Mouse (Mus musculus) kidney, postnatal 0 days (tissue): ENCODE measurements around the gene Wasf2. TPM values are rescaled to one million over a fixed set of nuclear protein-coding genes. Genes with fewer than 3 reads are reported as not detected.

Source experiments
- ATAC-seq: fragments of 200-750 bp; cut with Nextera tagmentation; replicated peaks from 2 replicates; pipeline ENCODE4 v1.8.0; 2017; ENCODE audit warnings: low read depth, moderate number of reproducible peaks, moderate TSS enrichment, moderate library complexity; ENCODE audit not compliant: low FRiP score
- DNase-seq: peaks from one replicate; pipeline ENCODE4 v3.0.0-alpha.2; 2016; ENCODE audit warnings: low spot score
- H3K27ac ChIP-seq: fragments of 300-500 bp; sonication (generic); 2 replicates; pipeline ENCODE4 v1.5.1; 2014; ENCODE audit warnings: mild to moderate bottlenecking
- H3K27me3 ChIP-seq: fragments of 300-500 bp; sonication (generic); 2 replicates; pipeline ENCODE4 v1.6.1; 2014; ENCODE audit warnings: low read length, mixed read lengths; ENCODE audit not compliant: insufficient read depth
- H3K36me3 ChIP-seq: fragments of 300-500 bp; sonication (generic); 2 replicates; pipeline ENCODE4 v1.6.1; 2014; ENCODE audit warnings: low read length, mixed read lengths; ENCODE audit not compliant: insufficient read depth
- H3K4me1 ChIP-seq: fragments of 300-500 bp; sonication (generic); replicated peaks from 2 replicates; pipeline ENCODE4 v1.6.1; 2014; ENCODE audit warnings: antibody characterized with exemption, low read length, mixed read lengths; ENCODE audit not compliant: insufficient read depth
- H3K4me2 ChIP-seq: fragments of 300-500 bp; sonication (generic); 2 replicates; pipeline ENCODE4 v1.6.1; 2014; ENCODE audit warnings: mild to moderate bottlenecking, low read length, moderate library complexity, mixed read lengths
- H3K4me3 ChIP-seq: fragments of 300-500 bp; sonication (generic); replicated peaks from 2 replicates; pipeline ENCODE4 v1.5.1; 2014; ENCODE audit warnings: low read depth, low read length
- H3K9ac ChIP-seq: fragments of 300-500 bp; sonication (generic); 2 replicates; pipeline ENCODE4 v1.6.1; 2014; ENCODE audit warnings: low read depth, low read length
- H3K9me3 ChIP-seq: fragments of 300-500 bp; sonication (generic); replicated peaks from 2 replicates; pipeline ENCODE4 v1.6.1; 2016; ENCODE audit warnings: low read length, inconsistent platforms, mixed read lengths
- CTCF ChIP-seq: IDR thresholded peaks from 2 replicates; pipeline ENCODE4 v1.5.1; 2016; ENCODE audit warnings: antibody characterized with exemption, low read depth, mild to moderate bottlenecking, moderate library complexity
- WGBS: fragments of 180-500 bp; shearing (Covaris S2); extraction: QIAGEN DNeasy Blood & Tissue Kit; methylation state at CpG from one replicate; pipeline ENCODE4 v1.1.7; 2014; 5-methylcytosine and 5-hydroxymethylcytosine counted together
- polyA plus RNA-seq: library from polyadenylated mRNA; unstranded; fragments of >200 nt; fragmentation: Nextera tagmentation; extraction: Ambion mirVana; gene quantifications from 2 replicates; pipeline ENCODE4 v1.2.1, GENCODE M21; 2015

The Wasf2 gene
- polyA plus RNA-seq, 1 experiment from 2014 or later: 98.8 TPM

DNA sequence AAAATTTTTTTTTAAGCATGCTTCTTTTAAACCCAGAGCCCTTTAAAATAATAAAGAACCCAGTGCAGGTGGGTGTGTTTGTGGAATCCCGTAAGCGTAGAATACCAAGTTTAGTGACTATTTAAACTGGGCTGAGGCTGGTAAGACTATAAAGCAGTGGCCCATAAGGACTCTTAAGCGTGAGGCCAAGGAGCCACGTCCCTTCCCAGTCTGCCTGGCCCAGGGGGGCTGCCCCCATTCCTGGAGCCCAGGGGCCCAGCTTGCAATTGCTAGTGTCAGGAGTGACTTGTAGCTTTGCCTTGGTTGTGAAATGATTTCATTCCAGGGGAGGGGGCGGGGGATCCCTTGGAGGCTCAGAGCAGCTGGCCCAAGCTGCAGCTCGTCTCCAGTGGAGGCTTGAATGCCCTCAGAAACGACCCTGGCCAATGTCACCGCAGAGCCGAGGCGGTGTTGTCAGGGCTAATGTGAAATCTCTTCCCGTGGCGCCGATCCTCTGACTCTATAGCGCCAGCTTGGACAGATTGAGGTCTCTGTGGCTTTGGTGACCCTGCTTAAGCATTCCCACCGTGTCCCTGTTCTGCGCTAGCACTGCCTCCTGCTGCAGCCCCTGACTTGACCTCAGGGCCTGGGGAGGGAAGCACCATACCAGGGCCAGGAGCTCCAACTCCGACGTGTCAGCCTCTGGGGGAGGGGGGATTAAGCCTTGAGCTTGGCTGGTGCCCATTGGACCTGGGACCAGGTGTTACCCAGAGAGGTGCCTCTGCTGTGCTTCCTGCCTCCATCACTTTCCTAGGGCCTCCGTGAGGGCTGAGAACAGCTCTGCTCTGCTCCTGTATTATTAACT lies 68.3 kb downstream of the Wasf2 start:
- no peaks in the 10 kb centered on the region for H3K9me3 ChIP-seq
- no peak for DNase-seq
- H3K36me3 ChIP-seq: peaks cover 15% of the 10 kb centered on the region
- peak overlapping the region; percentile 88 for H3K27ac ChIP-seq
- WGBS: 26% methylated on average over 19 of the region's 19 CpGs
- TF ChIP-seq CTCF: no peak
- H3K9ac ChIP-seq: peak overlapping the region; percentile 44; the same call in 1 of the 2 replicates
- ATAC-seq: no peak
- no peaks in the 10 kb centered on the region for H3K27me3 ChIP-seq
- no peak overlapping the region for H3K4me2 ChIP-seq
- H3K4me3 ChIP-seq: no peak overlapping the region
- peaks cover 36% of the 10 kb centered on the region for H3K4me1 ChIP-seq

DNA sequence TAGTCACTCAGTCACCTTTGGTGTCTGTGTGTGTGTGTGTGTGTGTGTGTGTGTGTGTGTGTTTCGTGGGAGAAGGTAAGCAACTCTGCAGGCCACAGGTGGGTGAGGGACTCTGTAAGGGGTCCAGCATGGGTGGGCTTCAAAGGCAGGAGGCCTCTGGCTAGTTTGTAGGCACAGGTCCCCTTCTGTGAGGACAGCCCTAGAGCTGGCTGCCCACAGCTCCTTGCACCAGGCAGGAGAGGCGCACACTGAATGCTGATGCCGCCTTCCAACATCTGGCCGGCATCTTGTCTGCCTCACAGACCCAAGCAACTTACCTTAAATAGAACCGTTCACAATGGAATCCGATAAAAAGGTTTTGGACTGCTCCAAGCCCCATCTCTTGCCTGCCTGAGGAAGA lies 69.4 kb downstream of the Wasf2 start:
- no peak overlapping the region for H3K4me2 ChIP-seq
- ATAC-seq: no peak
- no peak for TF ChIP-seq CTCF

DNA sequence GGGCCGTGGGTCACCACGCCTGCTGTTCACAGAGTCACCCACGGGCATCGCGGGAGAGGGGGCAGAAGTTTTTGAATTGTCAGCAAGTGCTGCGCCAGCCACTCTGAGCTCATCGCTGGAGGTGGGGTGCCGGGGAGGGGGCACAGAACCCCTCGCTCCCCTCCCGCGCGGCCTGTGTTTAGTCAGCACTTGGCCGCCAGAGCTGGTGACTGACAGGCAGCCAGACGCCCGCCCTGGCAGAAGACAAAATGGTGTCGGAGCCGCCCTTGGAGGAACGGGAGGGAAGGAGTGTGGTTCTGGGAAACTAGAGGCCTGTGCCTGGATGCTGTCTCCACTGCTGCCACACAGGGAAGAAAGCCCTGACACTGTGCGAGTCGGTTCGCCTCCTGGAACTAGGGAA lies 70.0 kb downstream of the Wasf2 start:
- no peak overlapping the region for H3K9ac ChIP-seq
- 45% methylated on average over 21 of the region's 21 CpGs for WGBS
- peak overlapping the region; percentile 77 for H3K27ac ChIP-seq
- H3K9me3 ChIP-seq: no peaks in the 10 kb centered on the region
- DNase-seq (no peak), ATAC-seq (no peak)
- TF ChIP-seq CTCF: 0 out of 2 replicates have a peak, but pooled peaks have one; percentile 1
- H3K36me3 ChIP-seq: peaks cover 10% of the 10 kb centered on the region
- 0 out of 2 replicates have a peak overlapping the region, but pooled peaks have one; percentile 18 for H3K4me2 ChIP-seq
- H3K27me3 ChIP-seq: no peaks in the 10 kb centered on the region
- peaks cover 36% of the 10 kb centered on the region for H3K4me1 ChIP-seq
- no peak overlapping the region for H3K4me3 ChIP-seq

More for the DNA sequence above, 69.4 kb downstream of the Wasf2 start:
- H3K27me3 ChIP-seq: no peaks in the 10 kb centered on the region
- no peak overlapping the region for H3K9ac ChIP-seq
- 63% methylated on average over 6 of the region's 6 CpGs for WGBS
- peaks cover 36% of the 10 kb centered on the region for H3K4me1 ChIP-seq
- no peaks in the 10 kb centered on the region for H3K9me3 ChIP-seq
- peak overlapping the region; percentile 88 for H3K27ac ChIP-seq
- H3K4me3 ChIP-seq: no peak overlapping the region
- DNase-seq: no peak
- H3K36me3 ChIP-seq: peaks cover 11% of the 10 kb centered on the region

DNA sequence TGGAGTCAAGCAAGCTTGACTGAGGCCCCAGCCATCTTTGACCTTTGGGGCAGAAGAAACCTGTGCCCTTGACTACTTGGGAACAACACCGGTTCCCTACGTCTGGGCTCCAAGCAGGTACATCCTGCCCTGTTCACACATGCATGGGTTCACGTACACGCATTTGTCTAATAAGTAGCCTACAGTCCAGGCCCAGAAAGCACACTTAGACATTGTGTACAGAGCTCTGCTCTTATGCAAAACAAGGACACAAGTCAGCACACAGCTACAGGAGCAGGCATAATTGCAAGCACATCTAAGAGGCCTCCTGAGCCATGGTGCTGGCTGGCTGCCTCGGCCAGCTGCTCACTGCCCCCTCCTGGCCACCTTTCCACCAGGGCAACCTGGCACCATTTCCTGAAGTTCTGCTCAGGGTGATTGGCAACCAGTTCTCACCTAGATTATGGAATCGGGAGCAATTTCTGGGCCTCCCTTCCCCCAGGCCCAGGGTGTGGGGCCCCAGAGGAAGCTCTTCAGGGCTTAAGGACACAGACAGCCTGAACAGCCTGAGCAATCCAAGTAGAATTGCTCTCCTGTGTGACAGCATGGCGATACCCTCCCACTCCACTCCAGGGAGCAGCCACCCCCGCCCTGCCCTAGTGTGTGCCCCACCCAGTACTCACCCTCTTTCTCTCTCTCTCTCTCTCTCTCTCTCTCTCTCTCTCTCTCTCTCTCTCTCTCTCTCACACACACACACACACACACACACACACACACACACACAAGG lies 70.9 kb downstream of the Wasf2 start:
- peaks cover 36% of the 10 kb centered on the region for H3K4me1 ChIP-seq
- H3K9ac ChIP-seq: 0 out of 2 replicates have a peak overlapping the region, but pooled peaks have one; percentile 35
- no peaks in the 10 kb centered on the region for H3K27me3 ChIP-seq
- WGBS: 47% methylated on average over 8 of the region's 8 CpGs
- H3K9me3 ChIP-seq: no peaks in the 10 kb centered on the region
- no peak overlapping the region for H3K4me3 ChIP-seq
- H3K27ac ChIP-seq: peak overlapping the region; percentile 77
- peak; percentile 86 for TF ChIP-seq CTCF
- DNase-seq: peak; percentile 78
- H3K4me2 ChIP-seq: no peak overlapping the region
- peaks cover 2% of the 10 kb centered on the region for H3K36me3 ChIP-seq
- peak; percentile 46 for ATAC-seq

DNA sequence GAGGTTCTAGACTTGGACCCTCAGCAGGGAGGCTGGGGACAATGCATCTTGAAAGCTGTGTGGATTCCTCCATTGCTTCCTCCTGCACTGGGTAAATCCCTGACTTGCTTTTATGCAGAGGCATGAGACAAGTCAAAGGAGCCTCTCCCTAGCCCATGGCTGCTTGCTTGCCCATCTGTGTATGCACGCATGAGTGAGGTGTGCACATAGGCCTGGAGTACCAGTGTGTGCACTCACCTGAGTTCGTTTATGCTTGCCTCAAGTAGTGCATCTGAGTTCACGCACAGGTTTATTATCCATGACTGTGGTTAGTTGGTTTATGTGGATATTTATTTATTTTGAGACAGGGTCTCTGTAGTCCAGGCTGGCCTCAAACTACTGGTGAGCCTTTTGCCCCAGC lies 71.9 kb downstream of the Wasf2 start:
- H3K4me2 ChIP-seq: no peak overlapping the region
- ATAC-seq (no peak), DNase-seq (no peak)
- no peaks in the 10 kb centered on the region for H3K27me3 ChIP-seq
- no peak overlapping the region for H3K4me3 ChIP-seq
- no peaks in the 10 kb centered on the region for H3K36me3 ChIP-seq
- no peak overlapping the region for H3K27ac ChIP-seq
- peaks cover 33% of the 10 kb centered on the region for H3K4me1 ChIP-seq
- no peaks in the 10 kb centered on the region for H3K9me3 ChIP-seq
- H3K9ac ChIP-seq: no peak overlapping the region
- WGBS: 73% methylated on average over 3 of the region's 3 CpGs
- TF ChIP-seq CTCF: no peak

DNA sequence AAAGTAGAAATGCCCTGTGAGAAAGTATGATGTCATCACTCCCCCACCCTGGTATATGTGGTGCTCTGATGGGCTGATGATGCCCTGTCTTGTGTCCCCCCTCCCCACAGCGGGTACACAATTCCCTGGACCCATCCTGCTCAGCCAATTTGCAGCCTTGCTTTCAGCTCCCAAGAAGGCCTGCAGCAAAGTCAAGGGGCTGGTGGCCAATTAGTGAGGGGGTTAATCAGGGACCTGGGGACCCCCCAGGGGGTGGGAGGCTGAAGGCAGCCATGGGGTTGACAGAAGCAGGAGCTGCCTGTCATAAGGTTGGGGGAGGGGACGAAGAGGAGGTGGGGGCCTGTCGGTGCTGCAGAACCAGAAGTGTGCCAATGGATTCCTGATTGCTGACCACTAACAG lies 73.3 kb downstream of the Wasf2 start:
- TF ChIP-seq CTCF: no peak
- Histone ChIP-seq H3K4me2 (no peak overlapping the region), H3K9me3 (no peaks in the 10 kb centered on the region), H3K36me3 (no peaks in the 10 kb centered on the region), H3K4me1 (peaks cover 20% of the 10 kb centered on the region), H3K9ac (no peak overlapping the region), H3K27me3 (no peaks in the 10 kb centered on the region), H3K27ac (no peak overlapping the region), H3K4me3 (no peak overlapping the region)
- no peak for ATAC-seq
- WGBS: 69% methylated on average over 3 of the region's 3 CpGs
- no peak for DNase-seq
